Mouse (Mus musculus) layer of hippocampus, adult 6 months (tissue): ENCODE measurements around the gene Mtf1. TPM values are rescaled to one million over a fixed set of nuclear protein-coding genes. Genes with fewer than 3 reads are reported as not detected.

Experiments used
- long read RNA-seq, 2 experiments: library from polyadenylated mRNA; unstranded; transcript quantifications; one replicate each; pipeline ENCODE4 v2.0.0; 2019 to 2020
- polyA plus RNA-seq: library from polyadenylated mRNA; unstranded; fragments of <200 nt; fragmentation: Nextera tagmentation; gene quantifications from 2 replicates; pipeline ENCODE4 v1.2.3, GENCODE M21; 2021

Gene Mtf1
- 15.0 and 17.9 TPM in 2 replicates for polyA plus RNA-seq
- long read RNA-seq, experiment 1, partial matches to known transcripts = 1 of 11 reads
- long read RNA-seq, experiment 1, other reads (novel, unspliced or antisense) = 8 of 11 reads
- long read RNA-seq, experiment 2, full-length matches to known transcripts = 4 of 18 reads
- long read RNA-seq, experiment 2, partial matches to known transcripts = 5 of 18 reads
- long read RNA-seq, experiment 2, other reads (novel, unspliced or antisense) = 9 of 18 reads

GRCm38 (mm10) chr4:124801552-124802308 is at the start of gene Mtf1:
Mtf1 (plus strand) TSS chr4:124802104.

GRCm38 (mm10) chr4:124850261-124850913 is 48.5 kb downstream of the Mtf1 start, which contains the start of gene Yrdc:
Yrdc (plus strand) TSS chr4:124850679.

GRCm38 (mm10) chr4:124850933-124851658 is 49.2 kb downstream of the Mtf1 start, which contains the start of gene 1110065P20Rik:
1110065P20Rik (minus strand) TSS chr4:124851196.

GRCm38 (mm10) chr4:124861283-124862188 is 59.6 kb downstream of the Mtf1 start, which contains the start of gene Maneal:
Maneal (minus strand) TSS chr4:124862171.

GRCm38 (mm10) chr4:124880599-124880998 is 78.7 kb downstream of the Mtf1 start, which contains the start of gene Epha10:
Epha10 (plus strand) TSS chr4:124880899.

Other genes with a start within 250 kb of the Mtf1 start
- not detected in 2 replicates for gene 3100002H09Rik, start 191.3 kb upstream of the Mtf1 start, polyA plus RNA-seq
- 5.0 and 5.9 TPM in 2 replicates for gene Pou3f1, start 145.3 kb upstream of the Mtf1 start, polyA plus RNA-seq
- gene Utp11, start 108.5 kb upstream of the Mtf1 start, polyA plus RNA-seq = 33.3 and 33.6 TPM in 2 replicates
- 0.31 and 0.39 TPM in 2 replicates for gene Fhl3, start 101.4 kb upstream of the Mtf1 start, polyA plus RNA-seq
- 38.8 and 43.1 TPM in 2 replicates for gene Sf3a3, start 87.3 kb upstream of the Mtf1 start, polyA plus RNA-seq
- gene Inpp5b, start 60.3 kb upstream of the Mtf1 start, polyA plus RNA-seq = 7.0 and 7.1 TPM in 2 replicates
- gene Yrdc, start 48.6 kb downstream of the Mtf1 start, polyA plus RNA-seq = 17.3 and 27.1 TPM in 2 replicates
- gene 1110065P20Rik, start 49.1 kb downstream of the Mtf1 start, polyA plus RNA-seq = 84.8 and 93.2 TPM in 2 replicates
- gene Maneal, start 60.1 kb downstream of the Mtf1 start, polyA plus RNA-seq = 7.2 and 8.0 TPM in 2 replicates
- 1.7 and 2.4 TPM in 2 replicates for gene Epha10, start 78.8 kb downstream of the Mtf1 start, polyA plus RNA-seq
- 3.3 and 3.7 TPM in 2 replicates for gene 9930104L06Rik, start 134.9 kb downstream of the Mtf1 start, polyA plus RNA-seq
- 2.1 and 2.4 TPM in 2 replicates for gene Cdca8, start 137.2 kb downstream of the Mtf1 start, polyA plus RNA-seq
- gene Rspo1, start 184.3 kb downstream of the Mtf1 start, polyA plus RNA-seq = 0.45 and 0.67 TPM in 2 replicates
- 27.7 and 29.4 TPM in 2 replicates for gene Gnl2, start 214.5 kb downstream of the Mtf1 start, polyA plus RNA-seq